Mouse (Mus musculus) limb, embryonic 11.5 days (tissue): ENCODE measurements around the gene Klhl7. TPM values are rescaled to one million over a fixed set of nuclear protein-coding genes. Genes with fewer than 3 reads are reported as not detected.

ENCODE experiments used
- ATAC-seq: fragments of 200-750 bp; cut with Nextera tagmentation; 2 replicates; pipeline ENCODE4 v1.8.0; 2017; ENCODE audit warnings: low read depth; ENCODE audit not compliant: insufficient number of reproducible peaks, low FRiP score, low TSS enrichment
- DNase-seq: peaks from one replicate; pipeline ENCODE4 v3.0.0-alpha.2; 2015; ENCODE audit warnings: low spot score
- H3K27ac ChIP-seq: fragments of 300-500 bp; sonication (generic); replicated peaks from 2 replicates; pipeline ENCODE4 v1.5.1; 2014; ENCODE audit warnings: low read depth, mild to moderate bottlenecking, low read length
- H3K27me3 ChIP-seq: fragments of 300-500 bp; sonication (generic); 2 replicates; pipeline ENCODE4 v1.6.1; 2014; ENCODE audit warnings: mild to moderate bottlenecking, low read length, mixed read lengths; ENCODE audit not compliant: control insufficient read depth, insufficient read depth
- H3K36me3 ChIP-seq: fragments of 300-500 bp; sonication (generic); 2 replicates; pipeline ENCODE4 v1.6.1; 2014; ENCODE audit warnings: mild to moderate bottlenecking, low read length, moderate library complexity, mixed read lengths; ENCODE audit not compliant: control insufficient read depth, insufficient read depth
- H3K4me1 ChIP-seq: fragments of 300-500 bp; sonication (generic); 2 replicates; pipeline ENCODE4 v1.6.1; 2014; ENCODE audit warnings: low read length, mixed read lengths; ENCODE audit not compliant: control insufficient read depth, insufficient read depth
- H3K4me2 ChIP-seq: fragments of 300-500 bp; sonication (generic); 2 replicates; pipeline ENCODE4 v1.6.1; 2014; ENCODE audit warnings: low read depth, mild to moderate bottlenecking, moderate library complexity; ENCODE audit not compliant: severe bottlenecking
- H3K4me3 ChIP-seq: fragments of 300-500 bp; sonication (generic); 2 replicates; pipeline ENCODE4 v1.5.1; 2014; ENCODE audit warnings: low read depth, low read length
- H3K9ac ChIP-seq: fragments of 300-500 bp; sonication (generic); 2 replicates; pipeline ENCODE4 v1.6.1; 2014; ENCODE audit warnings: mild to moderate bottlenecking, low read length
- H3K9me3 ChIP-seq: fragments of 300-500 bp; sonication (generic); 2 replicates; pipeline ENCODE4 v1.6.1; 2016; ENCODE audit warnings: low read length; ENCODE audit not compliant: control insufficient read depth
- WGBS: fragments of 180-500 bp; shearing (Covaris S2); extraction: QIAGEN DNeasy Blood & Tissue Kit; methylation state at CpG from one replicate; pipeline ENCODE4 v1.1.7; 2014; 5-methylcytosine and 5-hydroxymethylcytosine counted together
- polyA plus RNA-seq: library from polyadenylated mRNA; unstranded; fragments of >200 nt; fragmentation: Nextera tagmentation; extraction: Ambion mirVana; gene quantifications from 2 replicates; pipeline ENCODE4 v1.2.1, GENCODE M21; 2014

The Klhl7 gene
- polyA plus RNA-seq, 1 experiment from 2014 or later, result 60.0 TPM

- DNase-seq (no peak), ATAC-seq (no peak)
- H3K4me3 ChIP-seq, result no peak overlapping the region
- H3K36me3 ChIP-seq, result peaks cover 4% of the 10 kb centered on the region; the same call in 1 of the 2 replicates
- H3K27me3 ChIP-seq, result no peaks in the 10 kb centered on the region
- no peaks in the 10 kb centered on the region for H3K9me3 ChIP-seq
- H3K4me2 ChIP-seq, result no peak overlapping the region
- no peak overlapping the region for H3K27ac ChIP-seq
- H3K4me1 ChIP-seq, result no peaks in the 10 kb centered on the region
- H3K9ac ChIP-seq, result no peak overlapping the region
These were observed 71.7 kb downstream of the Klhl7 start for GRCm38 (mm10) chr5:24172092-24172491.

- Histone ChIP-seq H3K4me2 (no peak overlapping the region), H3K9me3 (no peaks in the 10 kb centered on the region), H3K27me3 (no peaks in the 10 kb centered on the region), H3K4me1 (no peaks in the 10 kb centered on the region), H3K4me3 (no peak overlapping the region), H3K36me3 (peaks cover 8% of the 10 kb centered on the region; the same call in 1 of the 2 replicates), H3K9ac (no peak overlapping the region), H3K27ac (no peak overlapping the region)
- WGBS, result 93% methylated on average over 16 of the region's 16 CpGs
- ATAC-seq (no peak), DNase-seq (no peak)
These were observed 81.3 kb downstream of the Klhl7 start for GRCm38 (mm10) chr5:24181514-24182295.

- 95% methylated on average over 9 of the region's 9 CpGs for WGBS
- Histone ChIP-seq H3K4me2 (no peak overlapping the region), H3K36me3 (peaks cover 8% of the 10 kb centered on the region; the same call in 1 of the 2 replicates), H3K27me3 (no peaks in the 10 kb centered on the region), H3K4me3 (no peak overlapping the region), H3K9ac (no peak overlapping the region), H3K4me1 (no peaks in the 10 kb centered on the region), H3K9me3 (no peaks in the 10 kb centered on the region), H3K27ac (no peak overlapping the region)
- ATAC-seq, result no peak
- no peak for DNase-seq
These were observed 81.9 kb downstream of the Klhl7 start for GRCm38 (mm10) chr5:24182296-24182734.

- Histone ChIP-seq H3K4me1 (no peaks in the 10 kb centered on the region), H3K4me2 (no peak overlapping the region), H3K36me3 (peaks cover 8% of the 10 kb centered on the region; the same call in 1 of the 2 replicates), H3K9ac (no peak overlapping the region), H3K27me3 (no peaks in the 10 kb centered on the region), H3K9me3 (no peaks in the 10 kb centered on the region), H3K4me3 (no peak overlapping the region), H3K27ac (no peak overlapping the region)
- DNase-seq (no peak), ATAC-seq (no peak)
- 91% methylated on average over 6 of the region's 6 CpGs for WGBS
These were observed 82.7 kb downstream of the Klhl7 start for GRCm38 (mm10) chr5:24183096-24183495.

- ATAC-seq (no peak), DNase-seq (no peak)
- Histone ChIP-seq H3K4me3 (no peak overlapping the region), H3K27ac (no peak overlapping the region), H3K36me3 (peaks cover 6% of the 10 kb centered on the region; the same call in 1 of the 2 replicates), H3K4me2 (no peak overlapping the region), H3K9me3 (no peaks in the 10 kb centered on the region), H3K9ac (no peak overlapping the region), H3K4me1 (no peaks in the 10 kb centered on the region), H3K27me3 (no peaks in the 10 kb centered on the region)
- WGBS, result 98% methylated on average over 5 of the region's 5 CpGs
These were observed 83.6 kb downstream of the Klhl7 start for GRCm38 (mm10) chr5:24184011-24184410.

DNA sequence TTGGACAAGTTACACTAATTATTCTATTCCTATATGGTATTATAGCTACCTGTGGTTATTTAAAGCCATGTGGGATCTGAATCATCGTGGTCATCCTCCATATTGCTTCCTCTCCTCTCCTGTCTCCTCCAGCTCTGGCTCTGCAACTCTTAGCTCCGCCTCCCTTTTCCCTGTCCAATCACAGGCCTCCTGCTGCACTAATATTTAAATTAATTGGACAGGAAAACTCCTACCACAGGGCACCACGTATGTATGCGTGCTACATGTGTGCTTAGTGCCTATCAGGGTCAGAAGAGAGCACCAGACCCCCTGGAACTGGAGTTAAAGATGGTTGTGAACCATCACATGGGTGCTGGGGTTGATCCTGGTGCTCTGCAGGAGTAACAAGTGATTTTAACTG, 88.1 kb downstream of the Klhl7 start:
- Histone ChIP-seq H3K27me3 (no peaks in the 10 kb centered on the region), H3K4me1 (no peaks in the 10 kb centered on the region), H3K4me3 (no peak overlapping the region), H3K27ac (no peak overlapping the region), H3K9ac (no peak overlapping the region), H3K4me2 (no peak overlapping the region), H3K9me3 (no peaks in the 10 kb centered on the region), H3K36me3 (peaks cover 4% of the 10 kb centered on the region; the same call in 1 of the 2 replicates)
- ATAC-seq (no peak), DNase-seq (no peak)
- WGBS, result 78% methylated on average over 4 of the region's 4 CpGs

DNA sequence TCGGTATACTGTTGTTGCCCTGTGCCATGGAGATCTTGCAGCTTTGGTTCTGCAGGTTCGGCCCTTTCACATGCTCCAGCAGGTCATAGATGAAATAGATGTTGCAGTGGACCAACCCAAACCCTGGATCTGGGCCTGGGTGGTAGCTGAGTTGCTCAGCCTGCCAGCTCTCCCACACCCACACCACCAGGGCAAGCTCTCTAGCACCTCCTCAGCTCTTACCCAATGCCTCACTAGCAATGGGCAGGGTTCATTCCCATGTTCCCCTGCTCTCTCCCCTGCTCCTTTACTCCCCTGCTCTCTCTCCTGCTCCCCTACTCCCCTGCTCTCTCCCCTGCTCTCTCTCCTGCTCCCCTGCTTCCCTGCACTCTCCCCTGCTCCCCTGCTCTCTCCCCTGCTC, 91.4 kb downstream of the Klhl7 start:
- DNase-seq, result no peak
- Histone ChIP-seq H3K27me3 (no peaks in the 10 kb centered on the region), H3K9me3 (no peaks in the 10 kb centered on the region), H3K36me3 (no peaks in the 10 kb centered on the region), H3K4me1 (no peaks in the 10 kb centered on the region), H3K4me2 (no peak overlapping the region), H3K9ac (no peak overlapping the region), H3K4me3 (no peak overlapping the region), H3K27ac (no peak overlapping the region)
- no peak for ATAC-seq
- 86% methylated on average over 2 of the region's 2 CpGs for WGBS

GRCm38 (mm10) chr5:24201006-24201405, 100.6 kb downstream of the Klhl7 start:
- Histone ChIP-seq H3K4me1 (no peaks in the 10 kb centered on the region), H3K9ac (no peak overlapping the region)
- 83% methylated on average over 4 of the region's 4 CpGs for WGBS

More at GRCm38 (mm10) chr5:24201006-24201405, 100.6 kb downstream of the Klhl7 start:
- no peaks in the 10 kb centered on the region for H3K27me3 ChIP-seq
- DNase-seq (no peak), ATAC-seq (no peak)
- H3K36me3 ChIP-seq, result no peaks in the 10 kb centered on the region
- no peak overlapping the region for H3K4me2 ChIP-seq
- no peak overlapping the region for H3K27ac ChIP-seq
- H3K4me3 ChIP-seq, result no peak overlapping the region
- no peaks in the 10 kb centered on the region for H3K9me3 ChIP-seq
